Mouse (Mus musculus) myocyte (in vitro differentiated cells): ENCODE measurements at regions not wholly inside any gene's neighbourhood (a gene's known extent, or its start where the extent isn't known, plus 50 kb on each side); places are given as distances from the start of the nearest gene placed in this dataset.

ENCODE experiments used
- CEBPB ChIP-seq: IDR thresholded peaks from 2 replicates; pipeline ENCODE4 v1.6.1; 2011; ENCODE audit warnings: mild to moderate bottlenecking, moderate library complexity; ENCODE audit not compliant: poor library complexity, insufficient read depth, severe bottlenecking
- E2F4 ChIP-seq: IDR thresholded peaks from one replicate; pipeline ENCODE4 v1.6.1; 2011; ENCODE audit warnings: mild to moderate bottlenecking, control low read depth, moderate library complexity; ENCODE audit not compliant: insufficient read depth
- MAX ChIP-seq: IDR thresholded peaks from one replicate; pipeline ENCODE4 v1.6.1; 2011; ENCODE audit warnings: low read depth, mild to moderate bottlenecking, control low read depth
- MYOG ChIP-seq, 3 experiments: IDR thresholded peaks; one replicate each; pipeline ENCODE4 v1.6.1; 2011; ENCODE audit warnings: control low read depth in 2 of 3, low read depth in 2 of 3, mild to moderate bottlenecking in 2 of 3; ENCODE audit not compliant: insufficient read length in 2 of 3, control insufficient read depth in 1 of 3, insufficient read depth in 1 of 3
- POLR2A ChIP-seq: IDR thresholded peaks from one replicate; pipeline ENCODE4 v1.6.1; 2011; ENCODE audit warnings: low read depth, mild to moderate bottlenecking, control low read depth, moderate library complexity; ENCODE audit not compliant: insufficient read length
- TCF12 ChIP-seq: IDR thresholded peaks from one replicate; pipeline ENCODE4 v1.6.1; 2011; ENCODE audit warnings: mild to moderate bottlenecking, control low read depth; ENCODE audit not compliant: poor library complexity, insufficient read depth, severe bottlenecking
- USF1 ChIP-seq: IDR thresholded peaks from one replicate; pipeline ENCODE4 v1.6.1; 2011; ENCODE audit warnings: low read depth, mild to moderate bottlenecking, control low read depth, moderate library complexity

- TF ChIP-seq USF1 (no peak), POLR2A (no peak), TCF12 (no peak), E2F4 (no peak), MAX (no peak), MYOG (IDR thresholded peaks at IDR 0.05; ENCODE audit: control insufficient read depth in 1 of 3, insufficient read depth in 1 of 3, insufficient read length in 2 of 3, low read depth in 2 of 3) (no peak), CEBPB (no peak)
Measured at GRCm38 (mm10) chr16:39531106-39531505, 453.1 kb upstream of the Lsamp start.
